Mouse (Mus musculus): Measurements from ENCODE around the gene Vsnl1. TPM values are rescaled to one million over a fixed set of nuclear protein-coding genes. Genes with fewer than 3 reads are reported as not detected.

Vsnl1 gene
- total RNA-seq, 2 experiments from 2014 or later, result 583 to 588 TPM

- DNase-seq (ENCODE audit: low spot score in 2 of 2), result peak in 1 of 2 experiments; percentile 29
- intact Hi-C loops (cut with DNase I), result no loop called here
Measured at GRCm38 (mm10) chr12:11391244-11391949, 45.0 kb downstream of the Vsnl1 start.

- intact Hi-C loops (cut with DNase I), result no loop called here
- DNase-seq (ENCODE audit: low spot score in 2 of 2), result no peak
Measured at GRCm38 (mm10) chr12:11389141-11389540, 47.3 kb downstream of the Vsnl1 start.

- intact Hi-C loops (cut with DNase I), result no loop called here
- DNase-seq (ENCODE audit: low spot score in 2 of 2), result no peak
Measured at GRCm38 (mm10) chr12:11384754-11385153, 51.7 kb downstream of the Vsnl1 start.

- no peak for DNase-seq (ENCODE audit: low spot score in 2 of 2)
- intact Hi-C loops (cut with DNase I), result no loop called here
Measured at GRCm38 (mm10) chr12:11379396-11379795, 57.0 kb downstream of the Vsnl1 start.

- intact Hi-C loops (cut with DNase I), result no loop called here
- peak; percentile 62 to 77 for DNase-seq (ENCODE audit: low spot score in 2 of 2)
Measured at GRCm38 (mm10) chr12:11370056-11370455, 66.4 kb downstream of the Vsnl1 start.

- no peak for DNase-seq (ENCODE audit: low spot score in 2 of 2)
- intact Hi-C loops (cut with DNase I), result no loop called here
Measured at GRCm38 (mm10) chr12:11367099-11367765, 69.2 kb downstream of the Vsnl1 start.

- intact Hi-C loops (cut with DNase I), result no loop called here
- DNase-seq (ENCODE audit: low spot score in 2 of 2), result no peak
Measured at GRCm38 (mm10) chr12:11364870-11365269, 71.5 kb downstream of the Vsnl1 start.

GRCm38 (mm10) chr12:11362435-11362834 is 74.0 kb downstream of the Vsnl1 start:
- no peak for DNase-seq (ENCODE audit: low spot score in 2 of 2)
- intact Hi-C loops (cut with DNase I), result no loop called here

- peak; percentile 89 to 95 for DNase-seq (ENCODE audit: low spot score in 2 of 2)
- intact Hi-C loops (cut with DNase I), result loop anchor here (2.0 kb wide), 1 partner anchor 86 kb away; the partner anchor contains the start of gene Vsnl1
Measured at GRCm38 (mm10) chr12:11350895-11351294, 85.5 kb downstream of the Vsnl1 start.

GRCm38 (mm10) chr12:11349870-11350269 is 86.5 kb downstream of the Vsnl1 start:
- peak in 1 of 2 experiments; percentile 36 for DNase-seq (ENCODE audit: low spot score in 2 of 2)
- intact Hi-C loops (cut with DNase I), result loop anchor here (2.0 to 10.0 kb wide), 2 partner anchors 87 to 795 kb away; partner anchors contain the start of gene Vsnl1

- intact Hi-C loops (cut with DNase I), result loop anchor here (10.0 kb wide), 1 partner anchor 796 kb away; no protein-coding TSS in a partner anchor
- DNase-seq (ENCODE audit: low spot score in 2 of 2), result peak; percentile 69 to 76
Measured at GRCm38 (mm10) chr12:11348423-11348822, 88.0 kb downstream of the Vsnl1 start.

- DNase-seq (ENCODE audit: low spot score in 2 of 2), result no peak
- intact Hi-C loops (cut with DNase I), result loop anchor here (10.0 kb wide), 1 partner anchor 799 kb away; no protein-coding TSS in a partner anchor
Measured at GRCm38 (mm10) chr12:11345963-11346362, 90.5 kb downstream of the Vsnl1 start.

- intact Hi-C loops (cut with DNase I), result loop anchor here (10.0 kb wide), 1 partner anchor 803 kb away; no protein-coding TSS in a partner anchor
- DNase-seq (ENCODE audit: low spot score in 2 of 2), result peak in 1 of 2 experiments; percentile 52
Measured at GRCm38 (mm10) chr12:11342020-11342600, 94.3 kb downstream of the Vsnl1 start.

- intact Hi-C loops (cut with DNase I), result no loop called here
- DNase-seq (ENCODE audit: low spot score in 2 of 2), result no peak
Measured at GRCm38 (mm10) chr12:11338251-11338650, 98.2 kb downstream of the Vsnl1 start.

GRCm38 (mm10) chr12:11336845-11337244 is 99.6 kb downstream of the Vsnl1 start:
- intact Hi-C loops (cut with DNase I), result no loop called here
- DNase-seq (ENCODE audit: low spot score in 2 of 2), result peak; percentile 59 to 65

- no peak for DNase-seq (ENCODE audit: low spot score in 2 of 2)
- intact Hi-C loops (cut with DNase I), result no loop called here
Measured at GRCm38 (mm10) chr12:11326483-11326882, 109.9 kb downstream of the Vsnl1 start.

GRCm38 (mm10) chr12:11324480-11324879 is 111.9 kb downstream of the Vsnl1 start:
- intact Hi-C loops (cut with DNase I), result no loop called here
- DNase-seq (ENCODE audit: low spot score in 2 of 2), result no peak

GRCm38 (mm10) chr12:11317671-11318070 is 118.7 kb downstream of the Vsnl1 start:
- intact Hi-C loops (cut with DNase I), result no loop called here
- DNase-seq (ENCODE audit: low spot score in 2 of 2), result no peak

GRCm38 (mm10) chr12:11313840-11314239 is 122.6 kb downstream of the Vsnl1 start:
- intact Hi-C loops (cut with DNase I), result loop anchor here (2.0 kb wide), 1 partner anchor 835 kb away; no protein-coding TSS in a partner anchor

GRCm38 (mm10) chr12:11311106-11311505 is 125.3 kb downstream of the Vsnl1 start:
- intact Hi-C loops (cut with DNase I), result no loop called here

More at GRCm38 (mm10) chr12:11313840-11314239, 122.6 kb downstream of the Vsnl1 start:
- no peak for DNase-seq (ENCODE audit: low spot score in 2 of 2)

More at GRCm38 (mm10) chr12:11311106-11311505, 125.3 kb downstream of the Vsnl1 start:
- no peak for DNase-seq (ENCODE audit: low spot score in 2 of 2)

Measured in left cerebral cortex, postnatal 14 days (tissue).